Mouse (Mus musculus): Measurements from ENCODE around the gene Slc41a2. TPM values are rescaled to one million over a fixed set of nuclear protein-coding genes. Genes with fewer than 3 reads are reported as not detected.

Slc41a2 gene
- total RNA-seq, 2 experiments from 2014 or later: 27.3 to 30.7 TPM

- no peak for DNase-seq (ENCODE audit: low spot score in 2 of 2)
These were observed 17.3 kb downstream of the Slc41a2 start for GRCm38 (mm10) chr10:83320396-83320795.

GRCm38 (mm10) chr10:83313033-83313432, 24.6 kb downstream of the Slc41a2 start:
- no peak for DNase-seq (ENCODE audit: low spot score in 2 of 2)

GRCm38 (mm10) chr10:83310356-83310755, 27.3 kb downstream of the Slc41a2 start:
- DNase-seq (ENCODE audit: low spot score in 2 of 2): peak in 1 of 2 experiments; percentile 49

- DNase-seq (ENCODE audit: low spot score in 2 of 2): no peak
These were observed 36.0 kb downstream of the Slc41a2 start for GRCm38 (mm10) chr10:83301687-83302086.

- DNase-seq (ENCODE audit: low spot score in 2 of 2): no peak
These were observed 36.6 kb downstream of the Slc41a2 start for GRCm38 (mm10) chr10:83301054-83301453.

GRCm38 (mm10) chr10:83297017-83297416, 40.7 kb downstream of the Slc41a2 start:
- DNase-seq (ENCODE audit: low spot score in 2 of 2): no peak

- DNase-seq (ENCODE audit: low spot score in 2 of 2): peak in 1 of 2 experiments; percentile 33
These were observed 42.9 kb downstream of the Slc41a2 start for GRCm38 (mm10) chr10:83294746-83295145.

GRCm38 (mm10) chr10:83293352-83293751, 44.3 kb downstream of the Slc41a2 start:
- DNase-seq (ENCODE audit: low spot score in 2 of 2): no peak

- DNase-seq (ENCODE audit: low spot score in 2 of 2): no peak
These were observed 46.0 kb downstream of the Slc41a2 start for GRCm38 (mm10) chr10:83291731-83292130.

- DNase-seq (ENCODE audit: low spot score in 2 of 2): no peak
These were observed 49.9 kb downstream of the Slc41a2 start for GRCm38 (mm10) chr10:83287828-83288227.

- no peak for DNase-seq (ENCODE audit: low spot score in 2 of 2)
These were observed 51.3 kb downstream of the Slc41a2 start for GRCm38 (mm10) chr10:83286399-83286798.

- no peak for DNase-seq (ENCODE audit: low spot score in 2 of 2)
These were observed 51.9 kb downstream of the Slc41a2 start for GRCm38 (mm10) chr10:83285724-83286256.

GRCm38 (mm10) chr10:83284916-83285315, 52.8 kb downstream of the Slc41a2 start:
- DNase-seq (ENCODE audit: low spot score in 2 of 2): no peak

- DNase-seq (ENCODE audit: low spot score in 2 of 2): peak in 1 of 2 experiments; percentile 16
These were observed 71.0 kb downstream of the Slc41a2 start for GRCm38 (mm10) chr10:83266731-83267130.

- DNase-seq (ENCODE audit: low spot score in 2 of 2): no peak
These were observed 71.4 kb downstream of the Slc41a2 start for GRCm38 (mm10) chr10:83266241-83266640.

GRCm38 (mm10) chr10:83264680-83265079, 73.0 kb downstream of the Slc41a2 start:
- no peak for DNase-seq (ENCODE audit: low spot score in 2 of 2)

- DNase-seq (ENCODE audit: low spot score in 2 of 2): no peak
These were observed 73.6 kb downstream of the Slc41a2 start for GRCm38 (mm10) chr10:83264056-83264455.

- DNase-seq (ENCODE audit: low spot score in 2 of 2): no peak
These were observed 76.4 kb downstream of the Slc41a2 start for GRCm38 (mm10) chr10:83261264-83261663.

- DNase-seq (ENCODE audit: low spot score in 2 of 2): no peak
These were observed 86.3 kb downstream of the Slc41a2 start for GRCm38 (mm10) chr10:83251377-83251776.

GRCm38 (mm10) chr10:83248036-83248435, 89.6 kb downstream of the Slc41a2 start:
- DNase-seq (ENCODE audit: low spot score in 2 of 2): no peak

GRCm38 (mm10) chr10:83245720-83246119, 92.0 kb downstream of the Slc41a2 start:
- no peak for DNase-seq (ENCODE audit: low spot score in 2 of 2)

- no peak for DNase-seq (ENCODE audit: low spot score in 2 of 2)
These were observed 93.6 kb downstream of the Slc41a2 start for GRCm38 (mm10) chr10:83244131-83244530.

- peak in 1 of 2 experiments; percentile 21 for DNase-seq (ENCODE audit: low spot score in 2 of 2)
These were observed 95.5 kb downstream of the Slc41a2 start for GRCm38 (mm10) chr10:83242106-83242686.
